Mouse (Mus musculus) intestine, embryonic 15.5 days (tissue): ENCODE data around the gene Copg2. TPM values are rescaled to one million over a fixed set of nuclear protein-coding genes. Genes with fewer than 3 reads are reported as not detected.

ENCODE experiments used
- ATAC-seq: fragments of 200-750 bp; cut with Nextera tagmentation; 2 replicates; pipeline ENCODE4 v1.8.0; 2017; ENCODE audit warnings: moderate TSS enrichment, moderate library complexity
- H3K27ac ChIP-seq: fragments of 300-500 bp; sonication (generic); 2 replicates; pipeline ENCODE4 v1.5.1; 2015; ENCODE audit warnings: mild to moderate bottlenecking, inconsistent platforms
- H3K27me3 ChIP-seq: fragments of 300-500 bp; sonication (generic); replicated peaks from 2 replicates; pipeline ENCODE4 v1.6.1; 2015; ENCODE audit warnings: inconsistent platforms
- H3K36me3 ChIP-seq: fragments of 300-500 bp; sonication (generic); 2 replicates; pipeline ENCODE4 v1.6.1; 2015; ENCODE audit warnings: inconsistent platforms
- H3K4me1 ChIP-seq: fragments of 300-500 bp; sonication (generic); replicated peaks from 2 replicates; pipeline ENCODE4 v1.6.1; 2015; ENCODE audit warnings: inconsistent platforms
- H3K4me2 ChIP-seq: fragments of 300-500 bp; sonication (generic); replicated peaks from 2 replicates; pipeline ENCODE4 v1.6.1; 2015; ENCODE audit warnings: mild to moderate bottlenecking, inconsistent platforms
- H3K4me3 ChIP-seq: fragments of 300-500 bp; sonication (generic); replicated peaks from 2 replicates; pipeline ENCODE4 v1.5.1; 2015; ENCODE audit warnings: inconsistent platforms
- H3K9ac ChIP-seq: fragments of 300-500 bp; sonication (generic); 2 replicates; pipeline ENCODE4 v1.6.1; 2015; ENCODE audit warnings: inconsistent platforms
- H3K9me3 ChIP-seq: fragments of 300-500 bp; sonication (generic); 2 replicates; pipeline ENCODE4 v1.6.1; 2016; ENCODE audit warnings: inconsistent platforms
- WGBS: fragments of 180-500 bp; shearing (Covaris S2); methylation state at CpG from one replicate; pipeline ENCODE4 v1.1.7; 2015; 5-methylcytosine and 5-hydroxymethylcytosine counted together
- polyA plus RNA-seq: library from polyadenylated mRNA; unstranded; fragments of >200 nt; fragmentation: Nextera tagmentation; extraction: Ambion mirVana; gene quantifications from 2 replicates; pipeline ENCODE4 v1.2.1, GENCODE M21; 2015

The Copg2 gene
- polyA plus RNA-seq, 1 experiment from 2014 or later, result 16.9 TPM

- no peaks in the 10 kb centered on the region for H3K36me3 ChIP-seq
- H3K9ac ChIP-seq, result peak overlapping the region; percentile 57
- H3K27ac ChIP-seq, result peak overlapping the region; percentile 58; the same call in 1 of the 2 replicates
- WGBS, result 49% methylated on average over 62 of the region's 66 CpGs
- H3K9me3 ChIP-seq, result no peaks in the 10 kb centered on the region
- peak overlapping the region; percentile 53 for H3K4me3 ChIP-seq
- peak overlapping the region; percentile 61 for H3K4me2 ChIP-seq
- H3K27me3 ChIP-seq, result no peaks in the 10 kb centered on the region
- ATAC-seq, result peak; percentile 65
- H3K4me1 ChIP-seq, result no peaks in the 10 kb centered on the region
Observed at GRCm38 (mm10) chr6:30737548-30738463, 158.8 kb downstream of the Copg2 start.

DNA sequence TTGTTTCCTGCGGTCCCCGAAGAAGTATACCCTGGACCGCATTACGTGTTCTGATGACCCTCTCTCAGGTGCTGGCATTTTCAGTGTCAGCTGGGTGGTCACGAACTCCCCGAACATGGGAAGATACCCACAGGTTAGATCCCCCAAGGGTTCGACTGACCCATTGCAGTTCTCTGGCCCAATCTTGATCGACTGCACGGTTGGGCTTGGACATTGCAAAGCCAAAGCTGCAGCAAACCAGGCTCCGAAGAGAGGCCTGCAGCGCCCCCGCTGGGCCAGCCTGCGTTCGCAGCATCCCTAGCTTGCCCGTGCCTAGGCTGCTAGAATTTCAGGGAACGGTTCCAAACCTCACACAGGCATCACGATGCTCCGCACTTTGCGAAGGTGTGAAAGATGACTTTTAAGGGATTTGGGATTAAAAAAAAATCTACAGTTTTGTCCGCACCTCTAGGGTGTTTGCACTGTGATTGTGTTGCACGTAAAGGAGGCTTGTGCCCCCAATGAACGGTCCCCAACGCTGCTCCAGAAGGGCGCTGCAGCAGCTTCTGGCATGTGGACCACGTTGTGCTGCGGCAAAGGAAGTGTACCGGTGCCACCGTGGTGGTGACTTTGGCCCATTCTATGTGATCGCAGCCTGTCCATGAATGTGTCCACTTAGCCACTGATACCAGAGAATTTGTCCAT, 159.6 kb downstream of the Copg2 start:
- Histone ChIP-seq H3K9ac (no peak overlapping the region), H3K4me3 (peak overlapping the region; percentile 53), H3K9me3 (no peaks in the 10 kb centered on the region), H3K36me3 (no peaks in the 10 kb centered on the region), H3K4me1 (no peaks in the 10 kb centered on the region), H3K27ac (peak overlapping the region; percentile 58; the same call in 1 of the 2 replicates), H3K27me3 (no peaks in the 10 kb centered on the region), H3K4me2 (peak overlapping the region; percentile 61)
- WGBS, result 47% methylated on average over 29 of the region's 29 CpGs
- ATAC-seq, result peak; percentile 75

DNA sequence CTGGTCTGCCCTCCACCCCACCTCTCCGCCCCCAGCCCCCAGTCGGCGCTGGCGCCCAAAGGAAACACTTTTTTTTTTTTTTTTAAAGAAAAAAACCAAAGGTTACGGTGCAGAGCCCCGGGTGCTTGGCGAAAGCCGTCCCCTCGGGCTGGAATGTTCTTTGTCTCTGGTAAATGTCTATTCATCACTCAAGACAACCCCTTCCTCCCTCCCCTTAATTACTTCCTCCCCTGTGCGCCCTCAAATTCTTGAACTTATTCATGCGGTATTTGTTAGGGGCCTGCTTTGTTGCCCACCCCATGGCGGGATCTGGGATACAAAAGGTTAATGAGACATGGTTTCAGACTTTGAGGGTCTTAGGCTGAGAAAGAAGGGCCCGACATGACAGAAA, 160.2 kb downstream of the Copg2 start:
- H3K4me1 ChIP-seq, result no peaks in the 10 kb centered on the region
- H3K4me2 ChIP-seq, result peak overlapping the region; percentile 61; the same call in 1 of the 2 replicates
- 45% methylated on average over 13 of the region's 13 CpGs for WGBS
- no peak overlapping the region for H3K4me3 ChIP-seq
- peak overlapping the region; percentile 58; the same call in 1 of the 2 replicates for H3K27ac ChIP-seq
- ATAC-seq, result no peak
- H3K9me3 ChIP-seq, result no peaks in the 10 kb centered on the region
- H3K9ac ChIP-seq, result no peak overlapping the region
- H3K27me3 ChIP-seq, result no peaks in the 10 kb centered on the region
- H3K36me3 ChIP-seq, result no peaks in the 10 kb centered on the region

DNA sequence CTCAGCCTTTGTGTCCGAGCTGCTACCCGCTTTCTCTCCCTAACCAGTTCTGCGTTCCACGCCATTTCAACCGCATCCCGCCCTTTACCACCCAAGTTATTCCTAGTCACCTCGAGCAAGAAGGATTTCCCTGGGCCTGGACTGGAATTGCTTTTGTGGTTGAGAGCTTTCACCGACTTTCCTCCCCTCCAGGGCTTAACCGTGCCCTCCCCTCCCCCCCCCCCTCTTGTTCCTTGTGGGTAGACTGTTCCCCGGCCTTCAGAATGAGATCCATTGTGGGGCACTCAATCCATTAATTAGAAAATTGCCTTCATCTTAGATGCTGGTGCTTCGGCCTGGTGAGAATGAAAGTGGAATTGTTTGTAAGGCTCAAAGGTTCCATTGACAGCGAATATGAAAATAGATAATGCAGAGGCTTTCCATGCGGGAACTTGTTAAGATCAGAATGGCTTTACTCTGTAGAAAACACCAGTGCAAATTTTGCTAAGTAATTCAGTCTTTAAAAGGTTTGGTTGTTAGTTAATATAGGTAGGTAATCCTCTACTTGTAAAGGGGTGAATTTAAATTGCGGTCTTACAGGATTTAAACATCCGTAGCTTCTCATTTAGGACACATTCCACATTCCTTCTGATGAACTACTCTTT, 160.7 kb downstream of the Copg2 start:
- Histone ChIP-seq H3K27me3 (no peaks in the 10 kb centered on the region), H3K36me3 (no peaks in the 10 kb centered on the region), H3K9me3 (no peaks in the 10 kb centered on the region), H3K9ac (no peak overlapping the region), H3K4me1 (no peaks in the 10 kb centered on the region), H3K4me3 (no peak overlapping the region), H3K4me2 (peak overlapping the region; percentile 61), H3K27ac (no peak overlapping the region; the same call in 1 of the 2 replicates)
- WGBS, result 51% methylated on average over 15 of the region's 15 CpGs
- ATAC-seq, result no peak

DNA sequence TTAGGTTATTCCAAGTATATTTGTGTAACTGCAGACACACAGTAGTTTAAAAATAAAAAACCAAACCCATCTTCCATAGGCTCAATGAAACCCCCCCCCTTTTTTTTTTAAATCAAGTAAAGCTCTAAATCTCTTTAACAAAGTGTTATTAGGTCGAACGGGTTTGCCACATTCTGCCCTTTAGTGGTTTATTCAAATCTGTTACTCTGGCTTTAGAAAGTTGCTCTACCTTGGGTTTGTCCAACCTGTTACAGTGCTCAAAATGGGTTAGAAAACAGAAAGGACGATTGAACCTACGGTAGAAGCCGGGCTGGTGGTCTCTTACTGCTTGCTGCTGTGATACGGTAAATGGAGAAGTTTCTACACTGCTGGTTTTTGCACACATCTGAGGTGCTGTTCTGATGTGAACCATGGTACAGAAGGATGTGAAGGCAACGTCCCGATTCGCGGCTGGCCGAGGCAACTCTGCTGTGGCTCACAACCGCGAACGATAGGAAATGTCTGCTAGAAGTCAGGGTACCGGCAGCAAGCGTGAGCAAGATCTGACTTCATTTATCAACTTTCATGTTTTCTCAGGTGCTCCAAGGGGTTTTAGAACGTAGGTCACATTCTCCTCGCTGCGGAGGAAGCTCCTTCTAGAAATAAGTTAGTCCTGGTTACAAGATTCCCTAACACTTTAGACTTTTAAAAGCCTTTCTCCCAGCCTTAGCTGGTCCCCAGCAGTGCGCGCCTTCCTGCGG, 161.4 kb downstream of the Copg2 start:
- Histone ChIP-seq H3K4me2 (peak overlapping the region; percentile 61), H3K9me3 (no peaks in the 10 kb centered on the region), H3K9ac (no peak overlapping the region), H3K27me3 (no peaks in the 10 kb centered on the region), H3K27ac (no peak overlapping the region; the same call in 1 of the 2 replicates), H3K4me1 (no peaks in the 10 kb centered on the region), H3K36me3 (no peaks in the 10 kb centered on the region), H3K4me3 (no peak overlapping the region)
- 54% methylated on average over 22 of the region's 22 CpGs for WGBS
- ATAC-seq, result no peak

DNA sequence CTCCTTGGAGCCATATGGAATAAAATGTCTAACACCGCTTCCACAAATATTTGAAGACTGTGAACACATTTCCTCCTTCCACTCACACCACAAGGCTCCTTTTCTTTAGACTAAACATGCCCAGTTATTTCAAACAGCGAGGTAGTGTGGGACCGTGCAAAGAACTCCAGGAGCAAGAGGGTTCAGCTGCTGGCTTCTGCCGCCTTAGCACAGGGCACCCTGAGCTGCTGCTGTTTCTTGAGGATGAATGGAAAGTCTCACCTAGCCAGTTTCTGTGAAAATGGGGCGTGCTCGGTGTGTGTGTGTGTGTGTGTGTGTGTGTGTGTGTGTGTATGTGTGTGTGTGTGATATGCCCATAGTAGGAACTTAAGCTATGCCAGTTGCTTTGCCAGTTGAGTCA, 162.1 kb downstream of the Copg2 start:
- no peaks in the 10 kb centered on the region for H3K36me3 ChIP-seq
- H3K4me2 ChIP-seq, result no peak overlapping the region
- no peaks in the 10 kb centered on the region for H3K27me3 ChIP-seq
- no peaks in the 10 kb centered on the region for H3K9me3 ChIP-seq
- no peak overlapping the region for H3K4me3 ChIP-seq
- peak overlapping the region; percentile 56 for H3K27ac ChIP-seq
- WGBS, result 67% methylated on average over 6 of the region's 6 CpGs
- no peak overlapping the region for H3K9ac ChIP-seq
- H3K4me1 ChIP-seq, result 0 out of 2 replicates have a peak, but pooled peaks cover 5% of the 10 kb centered on the region
- ATAC-seq, result no peak

DNA sequence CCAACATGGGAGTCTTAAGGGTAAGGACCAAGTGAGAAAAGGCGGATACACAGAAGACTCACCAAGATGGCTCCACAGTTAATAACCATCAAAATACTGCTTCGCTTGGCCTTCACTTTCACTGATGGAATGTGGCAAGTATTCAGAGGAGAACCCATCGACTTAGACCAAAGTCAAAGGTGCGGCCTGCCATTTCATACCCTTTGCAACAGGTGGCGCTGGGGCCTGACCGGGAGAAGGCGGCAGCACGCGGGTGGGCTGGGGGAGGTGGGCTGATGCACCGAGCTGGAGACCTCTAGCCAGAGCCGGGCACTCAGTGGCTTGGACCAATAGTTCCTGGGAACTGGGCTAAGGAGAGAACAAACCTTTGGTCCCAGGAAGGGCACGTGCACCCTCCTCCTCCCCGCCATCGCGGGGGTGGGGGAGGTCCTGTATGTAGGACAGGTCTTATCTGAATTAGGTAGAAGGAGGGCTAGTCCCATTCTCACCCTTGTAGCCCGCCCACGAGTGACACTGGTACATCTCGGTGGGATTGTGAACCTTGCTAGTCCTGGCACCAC, 163.9 kb downstream of the Copg2 start:
- no peak overlapping the region for H3K27ac ChIP-seq
- 0 out of 2 replicates have a peak, but pooled peaks cover 5% of the 10 kb centered on the region for H3K4me1 ChIP-seq

DNA sequence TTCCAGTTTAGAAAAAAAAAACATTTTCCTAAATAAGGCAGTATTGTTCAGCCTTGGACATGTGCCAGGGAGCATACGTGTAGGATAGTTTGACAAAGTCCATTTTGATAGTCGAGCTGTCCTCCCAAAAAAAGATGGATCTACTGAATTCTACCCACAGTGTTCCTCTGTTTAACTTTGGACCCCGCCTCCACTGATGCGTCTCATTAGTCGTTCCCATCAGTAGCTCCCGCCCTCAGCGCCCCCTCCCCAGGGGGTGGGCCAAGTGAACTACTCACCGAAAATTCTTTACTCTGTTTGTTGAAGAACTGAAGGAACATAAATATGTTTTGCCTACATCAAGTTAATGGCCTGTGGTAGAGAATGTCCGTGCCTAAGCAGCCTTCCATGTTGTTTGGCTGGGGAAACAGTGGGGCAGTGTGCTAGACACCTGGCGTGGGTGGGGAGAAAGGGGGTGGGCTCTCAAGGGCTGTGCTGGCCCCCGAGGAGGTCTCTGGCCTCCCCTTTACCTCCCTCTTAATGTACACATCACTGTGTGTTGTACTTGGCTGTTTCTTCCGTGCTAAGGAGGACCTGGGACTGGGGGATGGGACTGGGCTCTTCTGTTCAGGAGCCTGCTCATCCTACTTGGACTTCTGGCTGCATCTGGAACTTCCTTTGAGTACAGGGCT, 166.2 kb downstream of the Copg2 start:
- 39% methylated on average over 12 of the region's 12 CpGs for WGBS
- Histone ChIP-seq H3K4me1 (0 out of 2 replicates have a peak, but pooled peaks cover 5% of the 10 kb centered on the region), H3K27ac (no peak overlapping the region), H3K9ac (no peak overlapping the region), H3K27me3 (no peaks in the 10 kb centered on the region), H3K36me3 (no peaks in the 10 kb centered on the region), H3K9me3 (no peaks in the 10 kb centered on the region), H3K4me2 (no peak overlapping the region), H3K4me3 (no peak overlapping the region)
- 0 out of 2 replicates have a peak, but pooled peaks have one; percentile 31 for ATAC-seq

More for the DNA sequence above, 163.9 kb downstream of the Copg2 start:
- ATAC-seq, result no peak
- no peaks in the 10 kb centered on the region for H3K36me3 ChIP-seq
- WGBS, result 57% methylated on average over 18 of the region's 18 CpGs
- H3K27me3 ChIP-seq, result no peaks in the 10 kb centered on the region
- H3K4me2 ChIP-seq, result no peak overlapping the region
- no peak overlapping the region for H3K4me3 ChIP-seq
- no peak overlapping the region for H3K9ac ChIP-seq
- H3K9me3 ChIP-seq, result no peaks in the 10 kb centered on the region

DNA sequence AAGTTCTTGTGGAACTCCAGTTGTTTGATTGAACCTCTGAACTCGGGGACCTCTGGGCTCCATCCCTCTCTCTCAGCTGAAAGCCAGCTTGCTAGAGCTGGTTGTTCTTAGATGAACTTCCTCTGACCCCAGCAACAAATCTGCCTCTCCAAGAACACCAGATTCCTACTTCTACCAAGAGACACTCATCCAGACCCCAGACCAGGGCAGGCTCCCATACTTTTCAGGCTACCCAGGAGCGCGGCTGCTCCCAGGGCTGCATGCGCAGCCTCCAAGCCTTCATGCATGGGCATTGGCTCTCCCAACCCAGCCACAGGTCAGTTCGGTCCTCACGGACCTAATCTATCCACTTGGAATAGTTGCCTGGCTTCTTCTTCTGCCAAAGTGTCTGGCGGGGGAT, 173.3 kb downstream of the Copg2 start, which contains the start of gene Mest:
TSS of gene Mest (plus strand) at position 217 of the 400 bp plus-strand sequence.
- 0 out of 2 replicates have a peak within 1 kb of the TSS, but pooled peaks have one; percentile 0 for H3K27ac ChIP-seq
- no peak within 1 kb of the TSS for H3K9ac ChIP-seq
- 51% methylated on average over 7 of the region's 7 CpGs for WGBS
- no peaks in the 10 kb centered on the region for H3K27me3 ChIP-seq
- H3K4me3 ChIP-seq, result no peak within 1 kb of the TSS
- H3K4me1 ChIP-seq, result peaks cover 8% of the 10 kb centered on the region; the same call in 1 of the 2 replicates
- no peaks in the 10 kb centered on the region for H3K36me3 ChIP-seq
- no peaks in the 10 kb centered on the region for H3K9me3 ChIP-seq
- ATAC-seq, result no peak
- H3K4me2 ChIP-seq, result no peak within 1 kb of the TSS

GRCm38 (mm10) chr6:30722385-30723164, 174.0 kb downstream of the Copg2 start:
- Histone ChIP-seq H3K9me3 (no peaks in the 10 kb centered on the region), H3K27ac (no peak overlapping the region), H3K4me2 (no peak overlapping the region), H3K4me1 (peaks cover 8% of the 10 kb centered on the region; the same call in 1 of the 2 replicates), H3K4me3 (no peak overlapping the region), H3K9ac (no peak overlapping the region), H3K36me3 (no peaks in the 10 kb centered on the region), H3K27me3 (no peaks in the 10 kb centered on the region)
- ATAC-seq, result no peak
- 76% methylated on average over 4 of the region's 4 CpGs for WGBS
